Mouse (Mus musculus): Measurements from ENCODE around the gene Smndc1.

Gene Smndc1

GRCm38 (mm10) chr19:53383336-53383735 is 7.0 kb downstream of the Smndc1 start:
- DNase-seq (ENCODE audit: low spot score) = no peak

GRCm38 (mm10) chr19:53378421-53378820 is 12.0 kb downstream of the Smndc1 start:
- no peak for DNase-seq (ENCODE audit: low spot score)

- no peak for DNase-seq (ENCODE audit: low spot score)
These were observed 12.7 kb downstream of the Smndc1 start for GRCm38 (mm10) chr19:53377652-53378051.

- DNase-seq (ENCODE audit: low spot score) = no peak
These were observed 14.6 kb downstream of the Smndc1 start for GRCm38 (mm10) chr19:53375816-53376215.

GRCm38 (mm10) chr19:53375299-53375698 is 15.1 kb downstream of the Smndc1 start:
- DNase-seq (ENCODE audit: low spot score) = no peak

- no peak for DNase-seq (ENCODE audit: low spot score)
These were observed 16.8 kb downstream of the Smndc1 start for GRCm38 (mm10) chr19:53373570-53373969.

- DNase-seq (ENCODE audit: low spot score) = no peak
These were observed 18.7 kb downstream of the Smndc1 start, which contains the start of gene Gm10197 for GRCm38 (mm10) chr19:53371666-53372065. Gene Gm10197 (minus strand): TSS chr19:53371766.

- DNase-seq (ENCODE audit: low spot score) = no peak
These were observed 20.1 kb downstream of the Smndc1 start for GRCm38 (mm10) chr19:53370233-53370632.

- DNase-seq (ENCODE audit: low spot score) = peak; percentile 90
These were observed 20.8 kb downstream of the Smndc1 start for GRCm38 (mm10) chr19:53369469-53370043.

- DNase-seq (ENCODE audit: low spot score) = no peak
These were observed 23.5 kb downstream of the Smndc1 start for GRCm38 (mm10) chr19:53366881-53367280.

GRCm38 (mm10) chr19:53366057-53366775 is 24.2 kb downstream of the Smndc1 start:
- no peak for DNase-seq (ENCODE audit: low spot score)

GRCm38 (mm10) chr19:53364963-53365362 is 25.4 kb downstream of the Smndc1 start:
- DNase-seq (ENCODE audit: low spot score) = no peak

GRCm38 (mm10) chr19:53364551-53364950 is 25.8 kb downstream of the Smndc1 start:
- no peak for DNase-seq (ENCODE audit: low spot score)

GRCm38 (mm10) chr19:53362967-53363366 is 27.4 kb downstream of the Smndc1 start:
- peak; percentile 67 for DNase-seq (ENCODE audit: low spot score)

GRCm38 (mm10) chr19:53360265-53360958 is 30.0 kb downstream of the Smndc1 start:
- no peak for DNase-seq (ENCODE audit: low spot score)

GRCm38 (mm10) chr19:53359160-53360033 is 31.0 kb downstream of the Smndc1 start:
- no peak for DNase-seq (ENCODE audit: low spot score)

- no peak for DNase-seq (ENCODE audit: low spot score)
These were observed 35.3 kb downstream of the Smndc1 start for GRCm38 (mm10) chr19:53355065-53355464.

- no peak for DNase-seq (ENCODE audit: low spot score)
These were observed 35.9 kb downstream of the Smndc1 start for GRCm38 (mm10) chr19:53354271-53355000.

GRCm38 (mm10) chr19:53353864-53354263 is 36.5 kb downstream of the Smndc1 start:
- DNase-seq (ENCODE audit: low spot score) = no peak

GRCm38 (mm10) chr19:53345766-53346165 is 44.6 kb downstream of the Smndc1 start:
- no peak for DNase-seq (ENCODE audit: low spot score)

- DNase-seq (ENCODE audit: low spot score) = no peak
These were observed 46.3 kb downstream of the Smndc1 start for GRCm38 (mm10) chr19:53344062-53344461.

Measured in embryo, embryonic 10 days (tissue).